Mouse (Mus musculus) granulocyte monocyte progenitor cell, adult 5-6 weeks (primary cell): Measurements from ENCODE around the gene Ascl3. TPM values are rescaled to one million over a fixed set of nuclear protein-coding genes. Genes with fewer than 3 reads are reported as not detected.

Source experiments
- ATAC-seq: replicated peaks from 2 replicates; pipeline ENCODE4 v1.8.0; 2016; ENCODE audit warnings: mild to moderate bottlenecking, moderate TSS enrichment, inconsistent platforms; ENCODE audit not compliant: poor library complexity, severe bottlenecking
- total RNA-seq, 2 experiments: library from RNA; stranded (forward) in 1 of 2; stranded (reverse) in 1 of 2; fragments of 200-712, 200-1000 nt in 1 of 2; fragments of >200 nt in 1 of 2; fragmentation: Nextera tagmentation in 1 of 2; gene quantifications; 2 replicates each; pipeline ENCODE4 v1.2.3; 2014 to 2017

Gene Ascl3
- total RNA-seq, 2 experiments from 2014 or later = not detected

- ATAC-seq = no peak
Measured at GRCm38 (mm10) chr7:109713434-109713982, 18.0 kb downstream of the Ascl3 start.

GRCm38 (mm10) chr7:109712198-109712597, 19.3 kb downstream of the Ascl3 start:
- ATAC-seq = no peak

GRCm38 (mm10) chr7:109710069-109710468, 21.5 kb downstream of the Ascl3 start:
- ATAC-seq = no peak

- ATAC-seq = no peak
Measured at GRCm38 (mm10) chr7:109708961-109709382, 22.6 kb downstream of the Ascl3 start.

- ATAC-seq = 0 out of 2 replicates have a peak, but pooled peaks have one; percentile 15
Measured at GRCm38 (mm10) chr7:109707023-109707785, 24.3 kb downstream of the Ascl3 start.

- ATAC-seq = no peak
Measured at GRCm38 (mm10) chr7:109704461-109704860, 27.1 kb downstream of the Ascl3 start.

- no peak for ATAC-seq
Measured at GRCm38 (mm10) chr7:109704016-109704377, 27.5 kb downstream of the Ascl3 start.

- peak; percentile 92 for ATAC-seq
Measured at GRCm38 (mm10) chr7:109703190-109704015, 28.1 kb downstream of the Ascl3 start, which contains the start of the genes St5 and Akip1. Gene St5 (minus strand): TSS chr7:109703605. Gene Akip1 (plus strand): TSS chr7:109703690.

- no peak for ATAC-seq
Measured at GRCm38 (mm10) chr7:109702721-109703120, 28.8 kb downstream of the Ascl3 start.

- ATAC-seq = no peak
Measured at GRCm38 (mm10) chr7:109700213-109700612, 31.3 kb downstream of the Ascl3 start.

GRCm38 (mm10) chr7:109695339-109695726, 36.2 kb downstream of the Ascl3 start:
- ATAC-seq = no peak

GRCm38 (mm10) chr7:109694576-109695338, 36.8 kb downstream of the Ascl3 start:
- no peak for ATAC-seq

- ATAC-seq = no peak
Measured at GRCm38 (mm10) chr7:109690961-109691360, 40.6 kb downstream of the Ascl3 start.

- ATAC-seq = 0 out of 2 replicates have a peak, but pooled peaks have one; percentile 37
Measured at GRCm38 (mm10) chr7:109690101-109690500, 41.4 kb downstream of the Ascl3 start.

GRCm38 (mm10) chr7:109686585-109687128, 44.9 kb downstream of the Ascl3 start:
- no peak for ATAC-seq

- no peak for ATAC-seq
Measured at GRCm38 (mm10) chr7:109680879-109681278, 50.6 kb downstream of the Ascl3 start.

GRCm38 (mm10) chr7:109680284-109680683, 51.2 kb downstream of the Ascl3 start:
- ATAC-seq = no peak
